Mouse (Mus musculus): ENCODE results near the gene Emc9. TPM values are rescaled to one million over a fixed set of nuclear protein-coding genes. Genes with fewer than 3 reads are reported as not detected.

The Emc9 gene
- polyA plus RNA-seq (2012; rRNA removed), result 7.7 TPM in 2 replicates

GRCm38 (mm10) chr14:55584702-55585565 is at the start of gene Emc9:
Emc9 (minus strand) TSS chr14:55585302.

GRCm38 (mm10) chr14:55617822-55618221 is 32.7 kb upstream of the Emc9 start, which contains the start of gene Rec8:
Rec8 (plus strand) TSS chr14:55618037.

GRCm38 (mm10) chr14:55603271-55603632 is 18.1 kb upstream of the Emc9 start, which contains the start of gene Irf9:
Irf9 (plus strand) TSS chr14:55603571.

GRCm38 (mm10) chr14:55591331-55591891 is 6.3 kb upstream of the Emc9 start, which contains the start of gene Rnf31:
Rnf31 (plus strand) TSS chr14:55591708.

GRCm38 (mm10) chr14:55590748-55591330 is 5.7 kb upstream of the Emc9 start, which contains the start of gene Psme2:
Psme2 (minus strand) TSS chr14:55591113.

DNA sequence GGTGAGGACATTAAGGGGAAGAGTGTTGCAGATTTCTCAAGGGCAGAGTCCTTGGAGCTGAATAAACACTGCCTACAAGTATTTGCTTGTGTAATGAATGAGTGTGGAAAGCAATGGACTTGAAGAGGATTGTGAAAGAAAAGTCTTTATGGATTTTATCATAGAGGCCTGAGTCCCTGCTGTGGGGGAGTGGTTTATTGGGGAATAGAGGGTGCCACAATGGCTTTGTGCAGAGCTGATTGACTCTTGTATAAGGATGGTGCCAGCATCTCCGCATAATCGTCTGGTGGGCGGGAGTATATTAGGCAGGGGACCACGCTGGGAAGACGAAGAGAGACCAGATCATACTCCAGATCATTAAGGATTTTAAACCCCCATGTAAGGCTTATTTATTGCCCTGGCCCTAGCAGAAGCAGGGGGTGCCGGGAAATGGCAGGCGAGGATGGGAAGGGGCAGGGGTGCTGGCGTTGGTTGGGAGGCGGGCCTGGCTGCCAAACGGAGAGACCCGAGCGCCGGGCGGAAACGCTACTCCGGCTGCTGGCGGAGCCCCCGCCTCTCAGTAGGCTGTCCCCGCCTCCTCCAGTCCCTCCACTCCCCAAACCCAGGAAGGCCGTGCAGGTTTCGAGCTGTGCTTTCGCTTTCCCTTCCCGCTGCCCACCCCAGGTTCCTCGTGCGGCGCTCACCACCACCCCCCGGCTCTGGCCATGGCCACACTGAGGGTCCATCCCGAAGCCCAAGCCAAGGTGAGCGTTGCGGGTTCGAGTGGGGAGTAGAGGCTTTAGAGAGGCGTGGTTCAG is 7.0 kb downstream of the Emc9 start, which contains the start of gene Psme1:
Gene Psme1 (plus strand): TSS at position 253 of the 797 bp plus-strand sequence.

DNA sequence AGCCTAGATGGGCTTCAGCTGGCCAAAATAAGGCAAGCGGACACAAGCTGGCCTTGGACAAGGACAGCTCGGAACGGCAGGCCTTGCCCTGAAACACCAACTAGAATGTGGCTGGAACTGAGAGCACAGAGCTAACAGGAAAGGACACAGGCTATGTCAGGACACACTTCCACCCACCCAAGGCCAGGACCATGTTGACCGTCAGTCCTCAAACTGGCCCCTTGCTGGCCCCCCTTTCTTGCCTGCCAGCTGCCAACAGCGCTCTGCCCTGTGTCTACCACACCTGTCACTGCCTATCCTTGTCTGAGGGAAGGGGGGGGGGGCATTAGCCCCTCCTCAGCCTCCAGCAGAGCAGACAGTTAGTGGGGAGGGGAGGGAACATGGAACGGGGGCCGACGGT is 9.8 kb downstream of the Emc9 start, which contains the start of gene Fitm1:
Gene Fitm1 (plus strand): TSS at position 316 of the 400 bp plus-strand sequence.

DNA sequence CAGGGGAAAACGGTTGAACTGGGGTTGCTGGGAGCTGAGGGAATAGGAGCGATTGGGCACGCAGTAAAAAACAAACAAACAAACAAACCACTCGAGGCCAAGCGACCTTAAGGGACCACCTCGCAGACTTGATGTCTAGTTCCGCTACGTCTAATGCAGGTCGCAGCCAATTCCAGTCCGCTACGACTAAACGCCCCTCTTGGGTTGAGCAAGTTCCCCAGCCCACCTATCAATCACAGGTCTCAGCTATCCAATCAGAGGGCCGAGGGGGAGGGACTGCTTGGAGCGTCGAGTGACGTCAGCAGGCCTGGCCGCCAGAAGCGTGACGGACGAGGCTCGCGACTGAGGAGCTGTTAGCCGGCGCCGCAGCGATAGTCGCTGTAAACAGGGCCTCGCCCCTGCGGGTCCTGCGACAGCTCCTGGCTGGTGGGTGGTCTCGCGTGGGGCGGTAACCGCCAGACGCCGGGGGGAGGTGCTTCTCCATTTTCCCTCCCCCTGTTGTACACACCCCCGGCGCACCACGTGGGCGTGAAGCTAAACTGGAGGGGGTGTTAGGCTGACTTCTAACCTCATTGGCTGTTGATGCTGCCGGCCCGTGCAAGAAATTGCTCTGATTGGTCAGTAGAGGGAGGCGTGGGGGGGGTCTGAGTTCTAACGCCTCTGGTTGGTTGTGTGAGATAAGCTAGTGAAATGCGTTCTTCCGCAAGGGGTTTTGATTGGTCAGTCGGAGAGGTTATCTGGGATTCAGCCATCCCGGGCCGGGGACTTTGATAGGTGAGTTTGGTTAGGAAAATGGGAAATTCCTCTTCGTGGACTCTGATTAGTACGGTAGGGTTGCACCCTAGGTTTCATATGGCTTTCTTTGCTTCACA is 24.7 kb downstream of the Emc9 start, which contains the start of gene A730061H03Rik:
Gene A730061H03Rik (minus strand): TSS at position 205 of the 872 bp plus-strand sequence.

GRCm38 (mm10) chr14:55559799-55560201 is 25.3 kb downstream of the Emc9 start, which contains the start of gene Dcaf11:
Dcaf11 (plus strand) TSS chr14:55560006.

GRCm38 (mm10) chr14:55540067-55540786 is 44.9 kb downstream of the Emc9 start, which contains the start of gene Pck2:
Pck2 (plus strand) TSS chr14:55540266.

Other genes starting within 250 kb of the Emc9 start
- gene Dhrs4, start 106.5 kb downstream of the Emc9 start, polyA plus RNA-seq (2012; rRNA removed), result 48.2 and 49.4 TPM in 2 replicates
- 55.6 and 61.7 TPM in 2 replicates for gene Carmil3, start 94.7 kb downstream of the Emc9 start, polyA plus RNA-seq (2012; rRNA removed)
- 0.79 and 1.2 TPM in 2 replicates for gene Cpne6, start 74.9 kb downstream of the Emc9 start, polyA plus RNA-seq (2012; rRNA removed)
- 0.09 and 0.11 TPM in 2 replicates for gene Nrl, start 60.3 kb downstream of the Emc9 start, polyA plus RNA-seq (2012; rRNA removed)
- gene Pck2, start 45.0 kb downstream of the Emc9 start, polyA plus RNA-seq (2012; rRNA removed), result 17.8 and 25.7 TPM in 2 replicates
- 63.0 and 75.5 TPM in 2 replicates for gene Dcaf11, start 25.3 kb downstream of the Emc9 start, polyA plus RNA-seq (2012; rRNA removed)
- gene A730061H03Rik, start 24.9 kb downstream of the Emc9 start, polyA plus RNA-seq (2012; rRNA removed), result 0.18 and 0.30 TPM in 2 replicates
- 1.3 and 8.1 TPM in 2 replicates for gene Fitm1, start 9.7 kb downstream of the Emc9 start, polyA plus RNA-seq (2012; rRNA removed)
- 75.5 and 136 TPM in 2 replicates for gene Psme1, start 7.2 kb downstream of the Emc9 start, polyA plus RNA-seq (2012; rRNA removed)
- 72.7 and 98.9 TPM in 2 replicates for gene Psme2, start 5.8 kb upstream of the Emc9 start, polyA plus RNA-seq (2012; rRNA removed)
- gene Rnf31, start 6.4 kb upstream of the Emc9 start, polyA plus RNA-seq (2012; rRNA removed), result 22.3 and 22.4 TPM in 2 replicates
- 19.0 and 20.1 TPM in 2 replicates for gene Irf9, start 18.3 kb upstream of the Emc9 start, polyA plus RNA-seq (2012; rRNA removed)
- 17.0 and 19.2 TPM in 2 replicates for gene Rec8, start 32.7 kb upstream of the Emc9 start, polyA plus RNA-seq (2012; rRNA removed)
- 119 and 120 TPM in 2 replicates for gene Ipo4, start 50.7 kb upstream of the Emc9 start, polyA plus RNA-seq (2012; rRNA removed)
- 3.4 and 4.1 TPM in 2 replicates for gene Gm49378, start 52.6 kb upstream of the Emc9 start, polyA plus RNA-seq (2012; rRNA removed)
- 52.0 and 59.3 TPM in 2 replicates for gene Tm9sf1, start 58.5 kb upstream of the Emc9 start, polyA plus RNA-seq (2012; rRNA removed)
- gene Tssk4, start 64.9 kb upstream of the Emc9 start, polyA plus RNA-seq (2012; rRNA removed), result 2.4 TPM in 2 replicates
- gene Mdp1, start 75.2 kb upstream of the Emc9 start, polyA plus RNA-seq (2012; rRNA removed), result 54.9 and 66.5 TPM in 2 replicates
- 40.5 and 45.5 TPM in 2 replicates for gene Gmpr2, start 86.6 kb upstream of the Emc9 start, polyA plus RNA-seq (2012; rRNA removed)
- 438 and 468 TPM in 2 replicates for gene Nedd8, start 86.8 kb upstream of the Emc9 start, polyA plus RNA-seq (2012; rRNA removed)
- gene Tinf2, start 96.5 kb upstream of the Emc9 start, polyA plus RNA-seq (2012; rRNA removed), result 48.1 and 69.4 TPM in 2 replicates
- gene Tgm1, start 128.6 kb upstream of the Emc9 start, polyA plus RNA-seq (2012; rRNA removed), result 0.82 and 0.91 TPM in 2 replicates
- 27.0 and 29.8 TPM in 2 replicates for gene Rabggta, start 137.0 kb upstream of the Emc9 start, polyA plus RNA-seq (2012; rRNA removed)
- gene Dhrs1, start 160.4 kb upstream of the Emc9 start, polyA plus RNA-seq (2012; rRNA removed), result 64.8 and 70.9 TPM in 2 replicates
- 24.1 and 26.2 TPM in 2 replicates for gene Nop9, start 160.4 kb upstream of the Emc9 start, polyA plus RNA-seq (2012; rRNA removed)
- 1.9 and 2.2 TPM in 2 replicates for gene Cideb, start 173.2 kb upstream of the Emc9 start, polyA plus RNA-seq (2012; rRNA removed)
- 0.31 and 0.32 TPM in 2 replicates for gene Ltb4r2, start 176.1 kb upstream of the Emc9 start, polyA plus RNA-seq (2012; rRNA removed)
- gene Ltb4r1, start 180.7 kb upstream of the Emc9 start, polyA plus RNA-seq (2012; rRNA removed), result 0.43 and 0.58 TPM in 2 replicates
- 3.7 and 15.6 TPM in 2 replicates for gene Adcy4, start 198.8 kb upstream of the Emc9 start, polyA plus RNA-seq (2012; rRNA removed)
- 7.1 and 18.8 TPM in 2 replicates for gene Ripk3, start 203.6 kb upstream of the Emc9 start, polyA plus RNA-seq (2012; rRNA removed)
- 43.3 and 96.2 TPM in 2 replicates for gene Nfatc4, start 237.8 kb upstream of the Emc9 start, polyA plus RNA-seq (2012; rRNA removed)

All from central nervous system, embryonic 11.5 days (tissue).